Mouse (Mus musculus): ENCODE data around the gene Igflr1.

The Igflr1 gene

GRCm38 (mm10) chr7:30564970-30565571 lies at the start of gene Igflr1:
TSS of gene Igflr1 (plus strand) at chr7:30565427.
- DNase-seq (ENCODE audit: low read depth): no peak

DNA sequence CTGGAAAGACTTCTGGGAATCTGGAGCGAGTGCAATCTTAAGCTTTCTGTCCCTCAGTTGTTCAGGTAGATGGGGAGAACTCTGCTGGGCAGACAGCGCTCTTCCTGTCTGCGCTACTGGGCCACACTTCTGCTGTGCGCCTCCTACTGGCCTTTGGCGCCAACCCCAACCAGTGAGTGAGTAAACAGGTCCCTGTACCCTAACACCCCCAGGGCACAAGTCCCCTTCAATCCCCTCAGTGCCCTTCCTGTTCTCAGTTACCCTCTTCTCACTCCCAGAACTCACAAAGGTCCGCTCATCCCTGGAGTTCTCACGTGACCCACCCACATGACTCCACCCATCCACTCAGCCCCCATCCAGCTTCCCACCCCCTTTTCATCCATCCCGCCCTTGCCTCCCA lies 46.9 kb upstream of the Igflr1 start:
- DNase-seq (ENCODE audit: low read depth): no peak

GRCm38 (mm10) chr7:30520396-30520795 lies 44.8 kb upstream of the Igflr1 start:
- no peak for DNase-seq (ENCODE audit: low read depth)

DNA sequence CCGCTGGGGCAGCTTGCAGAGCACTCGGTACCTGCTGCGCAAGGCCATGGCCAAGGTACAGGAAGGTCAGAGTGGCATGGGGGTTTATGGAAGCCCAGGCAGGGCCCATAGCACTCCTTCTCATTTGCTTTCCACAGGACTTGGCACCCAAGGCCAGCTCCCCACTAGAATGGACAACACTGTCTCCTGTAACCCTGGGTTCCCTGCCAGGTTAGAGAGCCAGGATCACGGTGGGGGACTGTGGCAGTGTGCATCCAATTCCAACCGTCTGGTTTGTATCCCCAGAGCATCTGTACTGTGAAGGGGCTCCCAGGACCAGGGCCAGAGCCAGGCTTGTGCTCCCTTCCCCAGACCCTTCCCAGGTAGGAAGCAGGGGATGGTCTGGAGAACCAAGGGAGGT lies 44.4 kb upstream of the Igflr1 start:
- DNase-seq (ENCODE audit: low read depth): no peak

GRCm38 (mm10) chr7:30522871-30523270 lies 42.4 kb upstream of the Igflr1 start:
- no peak for DNase-seq (ENCODE audit: low read depth)

GRCm38 (mm10) chr7:30524487-30524886 lies 40.7 kb upstream of the Igflr1 start:
- no peak for DNase-seq (ENCODE audit: low read depth)

- no peak for DNase-seq (ENCODE audit: low read depth)
These were observed 39.3 kb upstream of the Igflr1 start for GRCm38 (mm10) chr7:30525954-30526353.

DNA sequence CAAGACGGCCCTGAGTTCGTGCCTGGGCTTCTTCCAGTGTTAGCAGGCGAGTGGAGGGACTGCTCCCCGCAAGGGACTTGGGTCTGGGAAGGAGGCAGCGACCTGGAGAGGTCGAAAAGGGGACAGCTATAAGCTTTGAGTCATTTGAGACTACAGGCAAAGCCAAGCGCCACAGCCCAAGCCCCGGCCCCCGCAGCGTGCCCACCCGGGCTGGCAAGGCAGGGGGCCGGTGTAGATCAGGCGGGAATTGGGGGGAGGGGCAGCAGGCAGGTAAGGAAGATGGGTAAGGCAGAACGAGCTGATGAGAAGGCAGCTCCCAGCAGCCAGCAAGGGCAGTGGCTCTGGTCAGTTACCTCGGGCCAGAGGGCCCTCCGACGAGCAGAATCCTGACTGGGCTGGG lies 38.8 kb upstream of the Igflr1 start:
- DNase-seq (ENCODE audit: low read depth): no peak

DNA sequence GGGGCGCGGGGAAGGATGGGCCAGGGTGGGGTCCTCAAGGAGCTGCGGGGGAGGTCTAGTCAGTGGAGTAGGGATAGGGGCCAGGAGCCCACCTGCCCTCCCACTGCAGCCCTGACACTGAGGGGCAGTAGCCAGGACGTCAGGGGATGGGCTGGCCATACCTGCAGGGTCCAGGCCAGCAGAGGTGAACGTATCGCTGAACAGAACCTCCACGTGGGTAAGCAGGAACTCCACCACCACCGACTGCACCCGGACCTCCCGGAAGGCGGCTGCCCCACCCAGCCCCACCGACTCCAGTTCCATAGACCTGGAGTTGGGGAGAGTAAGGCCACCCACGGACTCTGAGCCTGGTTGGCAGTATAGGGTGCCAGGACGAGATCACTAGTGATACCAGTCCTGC lies 38.2 kb upstream of the Igflr1 start:
- no peak for DNase-seq (ENCODE audit: low read depth)

DNA sequence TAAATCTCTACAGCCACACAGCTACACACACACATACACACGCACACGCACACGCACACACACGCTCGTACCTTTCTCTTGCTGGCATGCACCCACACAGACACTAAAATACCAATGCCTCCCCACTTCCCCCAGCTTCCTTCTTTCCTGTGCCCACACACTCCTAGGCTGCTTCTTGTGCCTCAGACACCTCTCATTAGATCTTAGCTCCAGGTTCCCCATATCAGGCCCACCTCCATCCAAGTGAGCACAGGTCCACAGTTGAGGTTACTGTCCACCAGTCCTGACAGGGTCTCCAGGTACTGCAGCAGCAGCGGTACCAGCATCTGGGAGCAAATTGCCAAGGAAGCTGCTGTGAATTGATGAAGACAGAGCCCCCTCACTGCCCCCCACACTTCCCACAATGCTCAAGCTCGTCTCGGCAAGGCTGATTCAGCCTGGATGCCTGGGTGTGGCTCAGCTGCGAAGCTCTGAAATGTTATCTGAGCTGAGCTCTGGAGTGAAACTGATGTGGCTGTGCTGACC lies 33.9 kb upstream of the Igflr1 start:
- DNase-seq (ENCODE audit: low read depth): no peak

DNA sequence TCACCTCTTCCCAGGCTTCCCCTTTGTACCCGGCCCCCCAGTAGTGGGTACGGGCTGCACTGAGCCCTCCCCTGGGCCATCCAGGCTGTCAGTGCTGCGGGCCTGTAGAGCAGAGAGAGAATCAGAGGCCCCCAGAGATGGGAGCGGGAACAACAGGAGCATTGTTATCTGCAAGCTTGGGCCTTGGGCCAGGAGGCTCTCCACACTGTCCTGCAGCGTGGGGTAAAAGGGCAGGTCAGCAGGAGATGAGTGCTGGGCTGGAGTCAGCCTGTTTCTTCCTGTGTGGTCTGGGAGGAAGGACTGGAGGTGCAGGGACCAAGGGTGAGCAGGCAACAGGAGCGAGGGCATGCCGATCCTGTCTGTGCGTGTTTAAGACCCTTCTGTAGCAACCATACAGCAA lies 32.3 kb upstream of the Igflr1 start:
- DNase-seq (ENCODE audit: low read depth): no peak

DNA sequence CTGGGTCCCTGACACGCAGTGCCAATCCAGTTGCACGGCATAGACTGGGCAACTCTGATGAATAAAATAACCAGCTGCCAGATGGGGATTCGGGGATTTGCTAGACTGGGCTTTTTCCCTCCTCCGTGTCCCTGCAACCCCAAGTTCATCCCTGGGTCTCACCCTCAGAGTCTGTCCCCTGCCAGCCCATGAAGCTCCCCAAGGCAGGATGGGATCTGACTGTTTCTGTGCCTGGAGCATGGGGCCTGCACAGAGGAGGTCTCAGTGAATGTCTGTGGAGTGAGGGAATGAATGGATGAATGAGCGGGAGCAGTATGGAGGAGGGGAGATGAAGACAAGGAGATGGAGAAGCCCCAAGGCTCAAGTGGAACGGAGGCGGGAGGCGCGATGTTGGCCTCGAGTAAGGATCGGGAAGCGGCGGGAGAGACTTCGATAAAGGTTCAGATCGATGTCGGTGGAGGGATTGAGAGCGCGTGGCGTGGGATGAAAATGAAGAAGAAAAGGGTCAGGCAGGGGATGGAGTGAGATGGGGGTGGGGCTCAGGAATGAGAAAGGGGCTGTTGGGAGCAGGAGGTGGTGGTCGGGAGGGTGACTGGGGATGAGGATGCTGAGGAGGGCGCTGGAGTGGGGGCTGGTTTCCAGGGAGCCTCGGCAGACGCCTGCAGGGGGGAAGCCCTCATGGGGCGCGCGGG lies 31.1 kb upstream of the Igflr1 start:
- no peak for DNase-seq (ENCODE audit: low read depth)

GRCm38 (mm10) chr7:30534633-30535577 lies 30.3 kb upstream of the Igflr1 start, which contains the start of gene Arhgap33:
TSS of gene Arhgap33 (minus strand) at chr7:30535060.
- DNase-seq (ENCODE audit: low read depth): peak; percentile 98

GRCm38 (mm10) chr7:30540572-30540971 lies 24.7 kb upstream of the Igflr1 start:
- no peak for DNase-seq (ENCODE audit: low read depth)

DNA sequence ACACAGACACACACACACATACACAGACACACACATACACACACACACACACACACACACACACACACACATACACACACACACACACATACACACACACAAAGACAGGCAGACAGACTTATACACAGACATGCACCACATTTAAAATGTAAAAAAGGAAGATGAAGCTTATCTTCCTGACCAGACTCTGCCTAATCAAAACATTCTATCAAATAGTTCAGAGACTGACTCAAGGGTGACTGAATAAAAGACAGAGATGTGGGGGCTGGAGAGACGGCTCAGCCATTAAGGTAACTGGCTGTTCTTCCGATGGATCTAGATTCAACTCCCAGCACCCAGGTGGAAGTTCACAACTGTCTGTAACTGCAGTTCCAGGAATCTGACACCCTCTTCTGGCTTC lies 20.9 kb upstream of the Igflr1 start:
- no peak for DNase-seq (ENCODE audit: low read depth)

DNA sequence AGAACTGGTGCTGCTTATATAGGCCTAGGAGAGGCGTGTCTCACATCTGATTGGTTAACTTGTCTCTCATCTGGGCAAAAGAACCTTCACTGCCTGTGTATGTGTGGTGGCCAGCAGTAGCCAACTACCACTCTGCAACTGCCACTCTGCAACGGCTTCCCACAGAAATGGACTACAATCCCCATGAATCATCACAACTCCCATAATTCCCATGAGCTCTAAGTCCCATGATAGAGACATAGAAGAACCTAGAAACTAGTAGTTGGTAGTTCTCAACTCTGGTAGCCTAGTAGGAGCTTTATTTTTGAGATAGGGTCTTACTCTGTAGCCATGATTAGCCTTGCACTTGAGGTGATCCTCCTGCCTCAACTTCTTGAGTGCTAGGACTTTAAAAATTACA lies 15.3 kb upstream of the Igflr1 start:
- DNase-seq (ENCODE audit: low read depth): no peak

GRCm38 (mm10) chr7:30550603-30551002 lies 14.6 kb upstream of the Igflr1 start:
- no peak for DNase-seq (ENCODE audit: low read depth)

GRCm38 (mm10) chr7:30551445-30552101 lies 13.7 kb upstream of the Igflr1 start:
- DNase-seq (ENCODE audit: low read depth): peak; percentile 90

DNA sequence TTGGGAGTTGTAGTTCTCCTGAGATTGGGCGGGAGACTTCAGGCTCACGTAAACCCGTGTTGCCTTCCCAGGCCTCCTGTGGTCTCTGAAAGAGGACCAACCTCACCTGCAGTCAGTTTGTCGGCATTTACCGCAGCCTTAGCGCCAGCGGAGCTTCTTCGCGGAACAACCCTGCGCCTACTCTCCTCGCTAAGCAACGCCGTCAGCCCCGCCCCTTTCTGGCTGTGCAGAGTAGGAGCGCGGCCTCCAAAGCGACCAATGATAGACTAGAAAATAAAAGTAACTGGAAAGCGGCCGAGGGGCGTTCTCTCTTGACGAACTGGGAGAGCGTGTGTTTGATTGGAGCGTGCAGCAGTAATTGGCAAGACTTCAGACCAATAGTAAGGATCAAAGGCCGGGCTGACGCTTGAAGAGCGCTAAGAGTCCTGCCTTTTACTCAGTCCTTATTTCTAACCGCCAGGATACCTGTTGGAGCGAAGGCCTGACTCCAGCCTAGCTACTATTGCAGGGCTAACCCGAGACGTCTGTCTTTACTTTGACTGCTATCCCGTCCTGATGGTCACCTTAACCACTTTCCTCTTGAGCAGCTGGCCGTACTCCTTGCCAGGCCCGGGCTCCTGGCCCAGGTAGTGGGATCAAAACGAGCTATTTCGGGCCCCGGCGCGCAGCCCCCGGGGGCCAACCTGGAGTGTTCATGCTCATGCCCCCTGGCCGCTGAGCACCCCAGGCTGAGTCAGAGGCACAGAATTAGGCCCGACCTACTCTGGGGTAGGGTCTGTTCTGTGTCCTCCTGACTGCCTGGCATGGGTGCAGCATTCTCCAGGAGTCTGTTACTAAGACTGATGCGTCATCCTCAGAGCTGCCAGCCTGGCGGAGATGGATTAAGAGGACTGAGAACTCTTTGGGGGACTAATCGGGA lies 12.9 kb upstream of the Igflr1 start, which contains the start of the genes Hspb6 and Proser3:
Hspb6 (plus strand) TSS at position 77 of the 919 bp plus-strand sequence.
Proser3 (minus strand) TSS at position 198 of the 919 bp plus-strand sequence.
- DNase-seq (ENCODE audit: low read depth): peak; percentile 100

DNA sequence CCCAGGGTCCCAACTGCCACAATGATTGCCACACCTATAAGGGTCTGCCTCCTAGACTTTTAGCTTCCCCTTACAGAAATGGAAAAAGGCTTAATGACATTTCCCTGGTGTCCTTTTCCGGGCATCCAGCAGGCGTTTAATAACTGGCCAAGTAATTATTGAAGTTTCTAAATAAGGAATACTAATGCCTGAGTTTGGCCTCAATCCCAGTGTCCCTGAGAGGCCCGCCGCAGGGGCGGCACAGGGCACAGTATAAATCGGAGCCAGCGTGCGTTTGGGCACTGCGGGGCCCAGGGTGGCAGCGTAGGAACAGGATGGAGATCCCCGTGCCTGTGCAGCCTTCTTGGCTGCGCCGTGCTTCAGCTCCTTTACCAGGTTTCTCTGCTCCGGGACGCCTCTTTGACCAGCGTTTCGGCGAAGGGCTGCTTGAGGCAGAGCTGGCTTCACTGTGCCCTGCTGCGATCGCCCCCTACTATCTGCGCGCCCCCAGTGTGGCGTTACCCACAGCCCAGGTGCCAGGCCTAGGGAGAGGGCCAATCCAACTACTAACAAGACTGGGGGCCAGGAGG lies 12.1 kb upstream of the Igflr1 start:
- DNase-seq (ENCODE audit: low read depth): peak; percentile 38
